Mouse (Mus musculus) erythroblast, embryonic 14.5 days (primary cell): ENCODE measurements at regions not wholly inside any gene's neighbourhood (a gene's known extent, or its start where the extent isn't known, plus 50 kb on each side); places are given as distances from the start of the nearest gene placed in this dataset.

Source experiments
- GATA1 ChIP-seq: IDR thresholded peaks from 2 replicates; pipeline ENCODE4 v1.6.1; 2012; ENCODE audit warnings: low read length, inconsistent platforms, mixed read lengths
- TAL1 ChIP-seq: IDR thresholded peaks from 3 replicates; pipeline ENCODE4 v1.6.1; 2012; ENCODE audit warnings: low read length, inconsistent platforms, mixed read lengths

DNA sequence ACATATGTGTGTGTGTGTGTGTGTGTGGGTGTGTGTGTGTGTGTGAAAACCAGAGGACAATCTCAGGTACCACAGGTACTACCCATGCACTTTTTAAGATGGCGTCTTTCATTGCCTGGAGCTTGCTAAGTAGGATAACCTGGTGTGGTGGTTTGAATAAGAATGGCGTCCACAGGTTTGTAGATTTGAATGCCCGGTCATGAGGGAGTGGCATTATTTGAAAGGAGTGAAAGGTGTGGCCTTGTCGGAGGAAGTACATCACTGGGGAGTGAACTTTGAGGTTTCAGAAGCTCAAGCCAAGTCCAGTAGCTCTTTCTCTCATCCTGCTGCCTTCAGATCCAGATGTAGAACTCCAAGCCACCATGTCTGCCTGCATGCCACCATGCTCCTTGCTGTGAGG lies 55.9 kb downstream of the Gm10260 start:
- TF ChIP-seq TAL1 = no peak
- TF ChIP-seq GATA1 = no peak
